Mouse (Mus musculus): ENCODE measurements around the gene Samd14. TPM values are rescaled to one million over a fixed set of nuclear protein-coding genes. Genes with fewer than 3 reads are reported as not detected.

Samd14 gene
- polyA plus RNA-seq, 1 experiment, result 14.2 TPM

- Histone ChIP-seq H3K27ac (ENCODE audit: insufficient read depth, low read length) (no peak overlapping the region), H3K4me3 (ENCODE audit: insufficient read depth, low read length) (no peak overlapping the region), H3K4me1 (ENCODE audit: control insufficient read depth, insufficient read depth, low read length) (no peaks in the 10 kb centered on the region)
- TF ChIP-seq CTCF (IDR thresholded peaks at IDR 0.05; ENCODE audit: borderline replicate concordance, insufficient read depth, low read length) (no peak), POLR2A (IDR thresholded peaks at IDR 0.05; ENCODE audit: low read depth, low read length) (no peak)
Observed at GRCm38 (mm10) chr11:95026849-95027248, 17.2 kb downstream of the Samd14 start.

- Histone ChIP-seq H3K4me1 (ENCODE audit: control insufficient read depth, insufficient read depth, low read length) (no peaks in the 10 kb centered on the region), H3K4me3 (ENCODE audit: insufficient read depth, low read length) (no peak overlapping the region), H3K27ac (ENCODE audit: insufficient read depth, low read length) (no peak overlapping the region)
- no peak for TF ChIP-seq POLR2A (IDR thresholded peaks at IDR 0.05; ENCODE audit: low read depth, low read length)
- no peak for TF ChIP-seq CTCF (IDR thresholded peaks at IDR 0.05; ENCODE audit: borderline replicate concordance, insufficient read depth, low read length)
Observed at GRCm38 (mm10) chr11:95027850-95028470, 18.3 kb downstream of the Samd14 start.

- H3K27ac ChIP-seq (ENCODE audit: insufficient read depth, low read length), result no peak overlapping the region
- H3K4me3 ChIP-seq (ENCODE audit: insufficient read depth, low read length), result no peak overlapping the region
- H3K4me1 ChIP-seq (ENCODE audit: control insufficient read depth, insufficient read depth, low read length), result no peaks in the 10 kb centered on the region
- TF ChIP-seq CTCF (IDR thresholded peaks at IDR 0.05; ENCODE audit: borderline replicate concordance, insufficient read depth, low read length) (no peak), POLR2A (IDR thresholded peaks at IDR 0.05; ENCODE audit: low read depth, low read length) (no peak)
Observed at GRCm38 (mm10) chr11:95032945-95033344, 23.3 kb downstream of the Samd14 start.

- Histone ChIP-seq H3K4me1 (ENCODE audit: control insufficient read depth, insufficient read depth, low read length) (no peaks in the 10 kb centered on the region), H3K4me3 (ENCODE audit: insufficient read depth, low read length) (no peak overlapping the region), H3K27ac (ENCODE audit: insufficient read depth, low read length) (no peak overlapping the region)
- TF ChIP-seq CTCF (IDR thresholded peaks at IDR 0.05; ENCODE audit: borderline replicate concordance, insufficient read depth, low read length), result no peak
- TF ChIP-seq POLR2A (IDR thresholded peaks at IDR 0.05; ENCODE audit: low read depth, low read length), result no peak
Observed at GRCm38 (mm10) chr11:95033617-95034016, 23.9 kb downstream of the Samd14 start.

- Histone ChIP-seq H3K4me3 (ENCODE audit: insufficient read depth, low read length) (no peak overlapping the region), H3K4me1 (ENCODE audit: control insufficient read depth, insufficient read depth, low read length) (no peaks in the 10 kb centered on the region), H3K27ac (ENCODE audit: insufficient read depth, low read length) (no peak overlapping the region)
- TF ChIP-seq CTCF (IDR thresholded peaks at IDR 0.05; ENCODE audit: borderline replicate concordance, insufficient read depth, low read length) (no peak), POLR2A (IDR thresholded peaks at IDR 0.05; ENCODE audit: low read depth, low read length) (no peak)
Observed at GRCm38 (mm10) chr11:95034902-95035301, 25.2 kb downstream of the Samd14 start.

GRCm38 (mm10) chr11:95036521-95036920 lies 26.8 kb downstream of the Samd14 start:
- no peak overlapping the region for H3K27ac ChIP-seq (ENCODE audit: insufficient read depth, low read length)
- H3K4me1 ChIP-seq (ENCODE audit: control insufficient read depth, insufficient read depth, low read length), result no peaks in the 10 kb centered on the region
- H3K4me3 ChIP-seq (ENCODE audit: insufficient read depth, low read length), result no peak overlapping the region
- no peak for TF ChIP-seq CTCF (IDR thresholded peaks at IDR 0.05; ENCODE audit: borderline replicate concordance, insufficient read depth, low read length)
- no peak for TF ChIP-seq POLR2A (IDR thresholded peaks at IDR 0.05; ENCODE audit: low read depth, low read length)

- Histone ChIP-seq H3K4me3 (ENCODE audit: insufficient read depth, low read length) (no peak overlapping the region), H3K27ac (ENCODE audit: insufficient read depth, low read length) (no peak overlapping the region), H3K4me1 (ENCODE audit: control insufficient read depth, insufficient read depth, low read length) (no peaks in the 10 kb centered on the region)
- TF ChIP-seq CTCF (IDR thresholded peaks at IDR 0.05; ENCODE audit: borderline replicate concordance, insufficient read depth, low read length) (no peak), POLR2A (IDR thresholded peaks at IDR 0.05; ENCODE audit: low read depth, low read length) (no peak)
Observed at GRCm38 (mm10) chr11:95037306-95037705, 27.6 kb downstream of the Samd14 start.

- H3K27ac ChIP-seq (ENCODE audit: insufficient read depth, low read length), result no peak overlapping the region
- no peak overlapping the region for H3K4me3 ChIP-seq (ENCODE audit: insufficient read depth, low read length)
- H3K4me1 ChIP-seq (ENCODE audit: control insufficient read depth, insufficient read depth, low read length), result no peaks in the 10 kb centered on the region
- TF ChIP-seq CTCF (IDR thresholded peaks at IDR 0.05; ENCODE audit: borderline replicate concordance, insufficient read depth, low read length), result no peak
Observed at GRCm38 (mm10) chr11:95038156-95038817, 28.6 kb downstream of the Samd14 start.

GRCm38 (mm10) chr11:95038818-95039655 lies 29.4 kb downstream of the Samd14 start:
- Histone ChIP-seq H3K4me1 (ENCODE audit: control insufficient read depth, insufficient read depth, low read length) (no peaks in the 10 kb centered on the region), H3K4me3 (ENCODE audit: insufficient read depth, low read length) (no peak overlapping the region), H3K27ac (ENCODE audit: insufficient read depth, low read length) (no peak overlapping the region)
- TF ChIP-seq POLR2A (IDR thresholded peaks at IDR 0.05; ENCODE audit: low read depth, low read length) (no peak), CTCF (IDR thresholded peaks at IDR 0.05; ENCODE audit: borderline replicate concordance, insufficient read depth, low read length) (no peak)

GRCm38 (mm10) chr11:95039766-95040165 lies 30.1 kb downstream of the Samd14 start:
- Histone ChIP-seq H3K4me3 (ENCODE audit: insufficient read depth, low read length) (no peak overlapping the region), H3K27ac (ENCODE audit: insufficient read depth, low read length) (no peak overlapping the region), H3K4me1 (ENCODE audit: control insufficient read depth, insufficient read depth, low read length) (no peaks in the 10 kb centered on the region)
- TF ChIP-seq POLR2A (IDR thresholded peaks at IDR 0.05; ENCODE audit: low read depth, low read length) (no peak), CTCF (IDR thresholded peaks at IDR 0.05; ENCODE audit: borderline replicate concordance, insufficient read depth, low read length) (no peak)

All from embryonic fibroblast, embryonic 13.5 days (primary cell).